Mouse (Mus musculus) CH12F3 (cell line): ENCODE results near the gene Kdm6b.

Source experiments
- in situ Hi-C: fragments of 300-500 bp; cut with MboI; formaldehyde crosslinking; loops from 2 replicates; pipeline ENCODE4 v1.14.3; 2020; ENCODE audit warnings: low sequenced_read_pairs

The Kdm6b gene

DNA sequence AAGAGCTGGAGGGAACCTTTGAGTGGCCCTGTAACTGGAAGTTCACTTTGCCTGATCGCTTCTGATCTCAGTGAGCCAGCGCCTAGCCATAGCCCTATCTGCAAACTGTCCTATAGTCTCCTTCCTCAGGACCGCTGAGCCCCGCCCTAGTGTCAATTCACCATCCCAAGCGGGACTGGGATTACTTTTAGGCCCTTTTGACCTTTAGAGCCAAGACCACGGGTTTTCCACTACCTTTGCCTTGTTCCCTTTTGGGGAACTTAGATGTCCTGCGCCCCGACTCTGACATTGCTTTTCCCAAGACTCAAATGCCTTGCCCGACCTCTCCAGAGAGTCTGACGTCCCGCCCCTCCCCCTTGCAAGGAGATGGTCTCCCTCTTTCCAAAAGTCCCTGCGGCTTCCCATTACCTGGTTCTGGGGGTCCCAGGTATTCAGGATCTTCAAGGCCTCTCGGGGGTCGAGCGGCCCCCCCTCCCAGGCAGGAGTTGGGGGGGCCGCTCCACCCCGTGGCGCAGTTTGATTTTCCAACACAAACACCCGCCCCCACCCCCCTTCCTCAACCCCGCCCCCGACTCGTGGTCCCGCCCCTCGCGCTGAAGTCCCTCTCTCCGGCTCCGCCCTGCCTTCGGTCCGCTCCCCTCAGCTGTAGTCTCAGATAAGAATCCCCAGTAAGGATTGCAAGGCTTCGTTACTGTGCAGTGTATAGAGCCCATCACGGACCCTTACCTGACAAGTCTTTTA is 6.5 kb upstream of the Kdm6b start:
- in situ Hi-C loops = no loop called here

DNA sequence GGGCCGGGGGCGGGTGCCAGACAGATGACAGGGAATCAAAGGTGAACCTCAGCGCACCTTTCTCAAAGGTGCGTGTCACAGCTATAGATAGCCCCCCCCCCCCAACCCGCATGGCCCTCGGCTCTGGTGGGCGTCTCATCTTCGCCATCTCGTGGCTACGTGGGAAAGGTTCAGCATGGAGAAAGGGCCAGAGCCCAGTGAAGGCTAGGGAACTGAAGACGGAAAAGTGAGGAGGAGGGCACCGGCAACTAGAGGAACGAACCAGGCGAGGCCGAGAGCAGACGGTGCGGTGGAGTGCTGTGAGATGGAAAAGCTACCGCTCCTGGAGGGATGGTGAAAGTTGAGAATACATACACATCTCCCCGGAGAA is 6.0 kb upstream of the Kdm6b start:
- in situ Hi-C loops = no loop called here

DNA sequence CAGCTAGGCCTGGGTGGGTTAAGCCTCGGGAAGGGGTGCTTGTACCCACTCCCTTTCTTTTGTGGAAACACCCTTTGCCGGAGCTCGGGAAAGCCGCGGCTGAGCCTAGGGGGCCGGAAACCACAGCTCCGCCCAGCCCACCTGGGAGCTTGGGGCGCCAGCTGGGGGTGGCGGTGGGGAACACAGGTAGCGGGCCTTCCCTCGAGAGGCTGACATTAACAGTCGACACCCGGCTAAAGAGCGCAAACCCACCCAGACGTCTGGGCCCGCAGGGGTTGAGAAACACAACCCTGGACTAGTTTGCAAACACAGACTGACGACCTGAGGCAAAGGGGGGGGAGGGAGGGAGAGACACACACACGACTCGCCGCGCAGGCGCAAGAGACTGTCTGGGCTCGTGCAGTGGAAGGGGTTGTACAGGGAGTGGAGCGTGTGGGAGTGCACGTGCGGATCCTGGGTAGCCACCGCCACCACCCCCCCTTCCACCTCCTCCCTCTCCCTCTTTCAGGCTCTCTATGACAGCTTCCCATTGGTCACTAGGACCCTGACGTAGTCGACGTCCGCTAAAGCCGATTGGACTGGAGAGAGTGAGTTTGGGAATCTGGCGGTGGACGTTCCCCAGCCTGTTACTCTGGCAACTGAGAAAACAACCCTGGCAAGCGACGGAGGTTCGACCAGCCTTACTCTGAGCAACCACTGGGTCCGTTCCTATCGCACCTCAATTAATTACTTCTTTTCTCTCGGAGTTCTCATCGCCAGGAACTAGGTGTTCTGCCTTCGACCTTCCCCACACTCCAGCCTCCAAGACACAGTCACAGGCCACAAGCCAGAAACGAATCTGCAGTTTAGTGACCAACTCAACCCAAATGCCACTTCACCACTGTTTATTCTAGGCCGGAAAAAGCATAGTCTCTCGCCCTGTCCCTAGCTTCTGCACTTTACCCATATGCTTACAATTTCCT is 5.3 kb upstream of the Kdm6b start:
- in situ Hi-C loops = no loop called here

DNA sequence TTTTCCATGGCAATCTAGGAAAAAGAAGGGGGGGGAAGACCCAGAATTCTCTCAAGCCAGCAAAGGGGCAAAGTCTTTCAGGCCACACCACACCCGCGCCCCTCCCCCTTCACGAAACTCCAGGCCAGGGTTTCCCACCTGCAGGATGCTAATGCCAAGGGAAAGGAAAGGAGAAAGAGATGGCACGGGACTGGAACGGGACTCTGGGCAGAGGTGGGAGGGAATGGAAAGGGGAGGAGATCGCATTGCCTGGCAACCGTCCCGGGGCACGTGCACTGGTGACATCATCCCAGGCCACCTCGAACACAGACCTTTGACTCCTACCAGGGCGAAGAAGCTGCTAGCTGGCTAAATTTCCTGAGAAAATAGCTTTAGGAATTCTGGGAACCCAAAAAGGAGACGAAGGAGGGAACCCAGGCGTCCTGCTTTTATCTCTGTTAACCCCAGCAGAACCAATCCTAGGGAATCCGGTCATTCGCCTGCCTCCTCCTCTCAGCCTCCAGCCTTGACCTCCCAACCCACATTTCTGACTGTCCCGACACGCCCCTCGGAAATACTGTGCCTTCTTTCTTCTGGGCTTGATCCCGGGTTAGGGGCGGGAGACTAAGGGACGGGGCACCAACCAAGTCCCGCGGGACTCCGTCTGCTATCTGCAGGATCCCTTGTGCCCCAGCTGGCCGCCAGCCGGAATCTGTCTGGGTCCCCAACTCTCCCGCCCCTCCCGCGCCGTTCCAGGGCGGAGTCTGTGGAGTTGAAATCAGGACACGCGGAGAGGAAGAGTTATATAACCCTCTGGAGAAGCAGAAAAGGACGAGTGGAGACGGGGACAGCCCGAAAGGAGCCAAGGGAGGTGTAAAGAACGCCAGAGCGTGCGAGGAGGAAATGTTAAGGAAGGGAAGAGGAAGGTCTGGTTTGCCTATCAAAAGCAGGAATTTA is 4.2 kb upstream of the Kdm6b start:
- in situ Hi-C loops = no loop called here

DNA sequence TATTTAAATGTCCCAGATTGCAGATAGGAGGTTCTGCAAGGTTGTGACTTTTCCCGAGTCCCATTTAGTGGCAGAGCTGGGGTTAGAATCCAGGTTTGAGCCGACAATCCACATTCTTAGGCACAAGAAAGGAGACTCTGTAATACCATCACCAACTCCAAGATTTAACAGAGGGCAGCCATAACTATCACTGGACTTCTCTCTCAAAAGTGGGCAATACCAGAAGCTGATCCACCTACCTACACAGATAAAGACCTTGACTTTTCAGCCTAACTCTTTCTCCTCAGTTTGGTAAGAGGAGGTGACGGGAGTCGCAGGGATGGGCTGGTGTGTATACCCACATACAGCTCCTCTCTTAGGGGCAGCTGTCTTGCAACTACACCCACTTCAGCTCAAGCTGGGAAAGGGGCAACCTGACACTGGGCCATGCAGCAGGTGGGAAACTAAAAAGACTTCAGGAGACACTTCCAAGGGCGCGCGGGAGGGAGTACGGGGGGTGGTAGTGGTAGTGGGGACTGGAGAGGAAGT is 3.5 kb upstream of the Kdm6b start:
- in situ Hi-C loops = no loop called here

DNA sequence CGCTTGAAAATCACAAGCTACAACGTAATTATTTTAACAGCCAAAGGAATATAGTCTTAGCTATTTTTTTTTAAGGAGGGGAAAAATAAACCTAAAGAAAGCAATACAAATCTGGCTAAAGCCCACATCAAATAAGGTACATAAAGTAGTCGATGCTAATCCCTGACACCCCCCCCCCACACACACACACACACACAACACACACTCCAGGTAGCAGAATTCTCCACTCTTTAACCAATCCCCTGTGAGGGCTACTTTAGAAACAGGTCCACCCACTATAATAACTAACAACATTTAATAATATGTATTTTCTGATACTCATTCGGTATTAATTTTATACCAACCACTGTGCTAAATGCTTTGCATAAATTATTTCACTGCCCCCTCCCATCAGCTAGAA is 3.0 kb upstream of the Kdm6b start:
- in situ Hi-C loops = no loop called here

DNA sequence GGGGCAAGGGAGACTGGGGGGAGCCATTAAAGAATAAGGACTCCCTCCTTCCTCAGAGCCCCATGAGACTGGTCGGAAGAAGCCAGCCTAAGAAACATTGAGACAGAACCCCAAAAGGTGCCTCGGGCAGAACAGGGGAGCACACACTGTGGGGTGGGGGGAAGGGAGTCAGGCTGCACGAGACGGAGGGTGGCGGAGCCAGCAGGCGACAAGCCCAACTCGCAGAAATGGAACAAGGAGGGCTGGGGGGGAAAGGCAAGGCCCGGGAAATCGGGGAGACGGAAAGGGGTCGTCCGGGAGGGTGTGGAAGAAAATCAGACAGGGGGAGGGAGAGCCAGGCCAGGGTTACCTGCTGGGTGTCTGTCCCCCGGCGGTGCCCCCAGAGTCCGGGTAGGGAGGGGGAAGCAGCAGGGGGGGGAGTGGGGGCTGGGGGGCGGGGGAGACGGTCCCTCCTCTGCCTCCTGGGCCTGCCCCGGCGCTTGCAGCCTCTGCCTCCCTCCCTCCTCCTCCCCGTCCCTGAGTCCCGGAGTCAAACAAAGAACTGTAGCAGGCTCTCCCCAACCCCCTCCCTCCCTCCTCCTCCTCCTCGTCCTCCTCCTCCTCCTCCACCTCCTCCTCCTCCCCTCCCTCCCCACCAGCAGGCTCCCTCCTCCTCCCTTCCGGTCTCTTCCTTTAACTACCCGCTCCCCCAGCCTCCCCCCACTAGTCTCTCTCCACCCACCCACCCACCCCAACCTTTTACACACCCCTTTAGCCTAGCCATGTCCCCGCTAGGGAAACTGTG is 2.4 kb upstream of the Kdm6b start:
- in situ Hi-C loops = no loop called here

DNA sequence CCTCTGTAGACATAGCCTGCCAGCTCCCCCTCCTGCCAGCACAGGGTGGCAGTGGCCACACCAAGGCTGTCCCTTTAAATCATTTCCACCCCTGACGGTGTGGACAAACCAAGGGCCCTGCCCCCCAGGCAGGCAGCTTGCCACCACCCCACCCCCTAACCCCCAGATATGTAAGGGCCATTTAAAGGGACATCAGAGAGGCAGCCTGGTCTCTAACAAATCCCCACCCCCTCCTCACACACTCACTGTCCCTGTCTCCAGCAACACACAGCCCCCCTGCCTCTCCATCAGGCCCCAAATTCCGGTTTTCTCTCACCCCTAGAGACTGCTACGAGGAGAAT is 1.8 kb upstream of the Kdm6b start:
- in situ Hi-C loops = no loop called here

DNA sequence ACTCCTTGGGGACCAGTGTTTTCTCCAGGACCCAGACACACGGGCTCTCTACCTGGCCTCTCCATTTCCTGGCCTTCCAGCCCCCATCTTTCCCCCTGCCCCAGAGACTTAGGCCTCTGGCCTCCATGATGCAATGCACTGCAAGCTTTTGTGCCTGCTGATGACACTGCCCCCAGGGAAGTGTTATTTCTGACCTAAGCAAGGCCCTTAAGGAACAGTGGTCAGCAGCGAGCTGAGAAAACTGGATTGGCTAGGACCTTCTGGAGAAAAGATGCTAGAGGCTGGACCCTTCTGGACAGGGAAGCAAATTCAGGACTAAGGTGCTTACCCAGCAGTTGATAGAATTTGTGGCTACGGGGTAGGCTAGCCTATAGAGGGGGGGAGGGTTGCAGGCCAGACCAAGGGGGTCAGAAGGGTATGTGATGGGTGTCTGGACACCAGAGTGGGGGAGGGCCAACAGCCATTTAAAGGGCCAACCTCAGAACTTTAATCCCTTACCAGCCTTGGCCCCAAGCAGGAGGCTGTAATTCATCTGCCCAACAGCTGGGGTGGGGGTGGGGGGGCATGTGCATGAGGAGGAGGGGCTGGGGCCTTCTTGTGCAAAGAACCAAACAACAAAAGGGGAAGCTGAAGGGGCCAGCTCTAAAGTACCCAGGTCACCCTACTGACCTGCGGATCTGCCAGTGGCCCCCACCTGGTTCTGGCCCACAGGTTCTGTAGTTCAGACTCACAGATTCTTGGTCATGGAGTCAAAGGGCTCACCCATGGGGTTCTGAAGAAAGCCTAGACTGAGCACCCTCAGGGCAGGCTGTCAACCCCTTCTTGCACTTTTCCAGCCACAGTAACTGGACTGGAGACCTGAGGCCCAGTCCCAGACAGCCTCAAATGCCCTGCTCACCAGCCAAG is 1.2 kb upstream of the Kdm6b start:
- in situ Hi-C loops = no loop called here

DNA sequence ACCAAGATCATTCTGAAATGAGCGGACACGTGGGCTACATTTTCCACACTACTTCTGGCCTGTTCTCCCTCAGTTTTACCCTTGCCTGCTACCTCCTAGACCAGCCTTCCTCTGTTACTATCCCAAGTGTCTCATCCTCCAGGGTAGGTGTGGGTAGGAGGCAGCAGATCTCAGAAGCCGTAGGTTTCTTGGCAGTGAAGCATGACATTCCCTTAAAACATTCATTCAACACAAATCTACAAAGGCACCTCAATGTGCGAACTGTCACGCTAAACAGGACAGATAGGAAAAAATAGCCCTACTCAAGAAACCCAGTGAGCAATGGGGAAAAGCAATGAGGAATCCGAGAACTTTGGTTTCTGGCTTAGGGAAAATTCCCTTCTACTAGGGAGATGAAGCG is 927 bp downstream of the Kdm6b start:
- in situ Hi-C loops = no loop called here

DNA sequence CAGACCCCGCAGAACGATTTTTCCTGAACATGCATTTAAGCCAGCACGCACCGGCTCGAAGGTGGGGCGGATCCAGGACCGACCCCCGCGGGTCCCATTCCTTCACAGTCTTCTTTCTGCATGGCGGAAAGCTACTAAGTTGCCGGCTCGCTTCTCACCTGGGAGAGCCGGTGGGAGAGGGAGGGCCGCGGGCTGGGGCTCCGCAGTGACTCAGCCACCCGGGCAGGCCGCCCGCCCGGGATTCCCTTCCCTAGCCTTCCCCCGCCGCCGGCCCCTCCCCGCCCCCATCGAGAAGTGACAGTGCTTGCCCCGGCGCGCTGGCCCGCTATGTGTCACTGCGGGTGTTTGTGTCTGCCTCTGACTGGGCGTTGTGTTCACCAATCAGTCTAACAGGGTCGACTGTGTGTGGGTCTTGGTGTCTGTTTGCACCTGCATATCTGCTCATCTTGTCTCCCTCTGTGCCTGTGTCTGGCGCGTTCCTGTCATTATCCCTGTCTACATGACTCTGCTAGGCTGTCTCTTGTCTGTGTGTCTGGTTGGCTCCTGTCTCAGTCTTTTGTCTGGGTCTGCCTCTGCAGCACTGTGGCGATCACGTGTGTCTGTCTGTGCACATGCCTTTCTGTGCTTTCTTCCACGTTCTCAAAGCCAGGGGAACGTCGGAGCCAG is 1.8 kb downstream of the Kdm6b start:
- in situ Hi-C loops = no loop called here

DNA sequence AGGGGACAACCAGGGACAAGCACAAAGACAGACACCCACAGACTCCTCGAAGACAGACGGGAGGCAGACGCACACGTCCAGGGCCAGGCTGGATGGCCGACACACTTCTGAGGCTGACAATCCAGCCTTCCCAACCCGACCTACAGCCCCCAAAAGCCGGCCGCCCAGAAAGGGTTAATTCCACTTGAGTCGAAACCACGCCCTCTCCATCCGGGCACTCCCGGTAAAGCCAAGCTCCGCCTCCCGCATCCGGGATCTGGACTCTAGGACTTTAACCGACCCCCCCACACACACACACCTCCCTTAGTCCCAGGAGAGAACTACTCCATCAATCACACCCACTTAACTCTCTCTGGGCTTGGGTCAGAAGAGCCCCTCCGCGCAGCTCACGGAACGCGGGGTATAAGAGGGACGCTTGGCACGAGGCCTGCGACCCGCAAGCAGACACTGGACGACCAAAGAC is 2.4 kb downstream of the Kdm6b start:
- in situ Hi-C loops = no loop called here

DNA sequence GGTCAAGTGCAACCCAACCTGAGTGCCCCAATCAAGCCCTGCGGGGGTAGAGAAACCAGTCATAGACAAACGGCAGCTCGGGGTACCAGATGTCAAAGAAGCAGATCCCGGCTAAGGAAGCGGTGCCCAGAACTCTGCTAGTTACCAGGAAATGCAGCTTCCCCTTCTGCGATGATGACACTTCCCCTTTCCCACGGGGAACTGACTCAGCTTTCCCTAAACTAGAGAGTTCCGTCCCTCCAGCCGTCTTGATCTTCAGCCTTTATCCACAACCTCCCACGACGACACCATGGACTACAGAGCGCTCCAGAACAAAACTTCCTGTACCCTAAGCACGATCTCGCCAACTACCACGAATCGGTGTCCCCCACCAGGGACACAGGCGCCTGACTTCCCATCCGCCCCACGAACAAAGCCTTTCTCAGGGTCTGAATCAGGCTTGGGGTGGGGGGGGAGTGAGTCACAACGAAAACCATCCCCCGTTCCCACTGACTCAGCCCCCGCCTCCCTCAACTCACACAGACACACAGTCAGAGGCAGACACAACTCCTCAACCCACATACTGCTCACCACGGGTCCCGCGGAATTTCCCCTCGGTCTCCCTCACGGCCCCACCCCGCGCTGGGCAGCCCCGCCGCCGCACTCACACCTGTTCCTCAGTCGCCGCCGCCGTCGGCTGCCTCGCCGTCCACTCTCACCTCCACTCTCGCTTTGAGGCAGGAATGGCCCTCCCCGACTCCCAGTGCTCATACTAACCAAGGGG is 3.0 kb downstream of the Kdm6b start:
- in situ Hi-C loops = no loop called here

DNA sequence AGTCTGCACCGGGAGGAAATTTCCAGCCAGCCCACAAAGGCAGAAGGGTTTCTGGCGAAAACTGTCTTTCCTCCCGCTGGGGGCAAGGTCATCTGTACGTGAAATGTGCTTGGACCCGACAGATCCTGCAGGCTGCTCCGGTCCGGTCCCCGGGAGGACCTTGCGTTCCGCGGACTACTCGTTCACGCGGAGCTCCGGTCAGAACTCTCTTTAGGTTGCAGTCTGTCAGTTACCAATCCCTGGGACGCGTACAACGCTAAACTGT is 3.5 kb downstream of the Kdm6b start:
- in situ Hi-C loops = no loop called here

DNA sequence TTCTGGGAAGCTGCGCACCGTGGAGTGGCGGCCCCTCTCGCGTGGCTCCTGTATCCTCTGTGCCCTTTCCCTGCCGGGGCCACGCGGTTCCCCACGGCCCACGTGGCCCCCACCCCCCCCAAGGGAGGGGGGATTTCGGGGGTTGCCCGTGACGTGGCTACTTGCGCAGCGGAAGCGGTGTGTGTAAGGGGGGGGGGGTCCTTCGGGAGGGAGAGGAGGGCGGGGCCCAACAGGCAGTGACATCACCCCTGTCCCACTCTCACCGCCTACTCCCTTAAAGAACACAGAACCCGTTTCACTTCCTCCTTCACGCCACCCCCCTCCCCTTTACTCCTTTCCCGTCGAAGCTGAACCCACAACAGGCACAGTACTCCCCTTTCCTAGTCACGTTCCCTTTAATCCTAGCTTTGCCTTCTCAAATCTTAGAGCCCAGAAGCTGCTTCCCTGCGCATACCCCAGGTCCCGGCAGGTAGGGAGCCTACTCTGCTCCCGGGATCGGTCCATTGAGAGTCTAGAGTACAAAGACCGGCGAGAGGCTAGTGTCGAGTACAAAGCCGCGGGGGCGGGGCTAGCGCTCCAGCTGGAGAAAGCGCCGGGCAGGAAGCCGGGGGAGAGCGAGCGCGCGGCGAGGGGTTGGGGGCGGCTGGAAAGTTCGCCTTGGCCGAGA is 4.0 kb downstream of the Kdm6b start:
- in situ Hi-C loops = no loop called here

DNA sequence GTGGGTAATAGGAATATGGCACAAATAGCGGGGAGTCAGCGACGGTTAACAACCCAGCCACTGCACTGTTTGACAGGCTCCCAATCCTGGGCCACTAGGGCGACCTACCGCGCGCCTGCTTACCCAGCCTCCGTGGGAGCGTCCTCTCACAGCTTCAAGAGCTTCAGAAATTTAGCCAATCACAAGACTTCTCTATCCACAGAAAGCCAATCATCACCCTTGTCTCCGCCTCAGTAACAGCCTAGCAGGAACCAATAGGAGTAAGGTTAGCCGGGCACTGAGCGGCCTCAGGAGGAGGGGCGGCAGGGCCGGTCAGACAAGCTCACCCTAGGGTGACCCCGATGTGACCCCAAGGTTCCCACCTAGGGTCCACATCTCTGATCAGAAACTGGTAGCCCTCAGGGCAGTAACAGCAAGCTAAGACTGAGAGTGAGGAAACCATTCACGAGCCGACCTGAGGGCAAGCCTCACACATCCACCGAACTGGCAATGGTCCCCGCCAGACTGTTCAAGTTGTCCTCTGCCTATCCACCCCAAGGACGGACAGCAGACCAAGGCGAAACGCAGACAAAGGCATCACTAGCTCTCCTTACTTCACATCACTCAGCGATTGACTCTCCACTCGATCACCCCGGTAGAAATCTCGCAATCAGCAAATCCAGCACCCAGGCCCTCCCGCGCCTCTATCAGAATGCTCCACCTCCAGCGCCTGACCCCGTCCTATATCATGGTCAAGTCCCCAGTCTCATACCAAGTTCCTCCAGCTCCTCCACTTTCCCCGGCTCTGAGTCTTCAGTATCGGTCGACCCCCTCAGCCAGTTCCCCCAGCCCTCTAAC is 4.7 kb downstream of the Kdm6b start:
- in situ Hi-C loops = no loop called here

DNA sequence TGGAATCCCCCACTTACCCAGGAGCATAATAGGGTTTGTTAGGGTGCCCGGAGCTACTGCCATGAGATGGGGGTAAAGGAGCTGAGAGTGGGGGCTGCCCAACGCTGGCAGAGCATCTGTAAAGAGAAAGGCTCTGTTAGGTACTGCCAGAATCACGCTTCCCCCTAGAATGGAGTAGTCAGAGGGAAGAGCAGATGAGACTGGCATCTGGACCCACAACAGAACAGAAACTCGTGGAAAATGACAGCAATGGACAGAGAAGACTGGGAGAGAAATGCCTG is 5.8 kb downstream of the Kdm6b start:
- in situ Hi-C loops = no loop called here
